Mouse (Mus musculus): ENCODE measurements around the gene Cntf.
A peak's percentile ranks its signal among the peaks of the same experiment; 100 is the strongest.
"Not testable (repeated sequence)": the region's sequence is repeated elsewhere in the genome, so short reads cannot be mapped to it uniquely, and the experiment has no call there.

Gene Cntf

GRCm38 (mm10) chr19:12762212-12763130 lies 3.0 kb downstream of the Cntf start:
- no peak for DNase-seq

GRCm38 (mm10) chr19:12759656-12760055 lies 5.8 kb downstream of the Cntf start:
- DNase-seq = no peak

- DNase-seq = no peak
Observed at GRCm38 (mm10) chr19:12758936-12759478, 6.4 kb downstream of the Cntf start.

GRCm38 (mm10) chr19:12756286-12756685 lies 9.1 kb downstream of the Cntf start:
- DNase-seq = no peak

GRCm38 (mm10) chr19:12731950-12732349 lies 33.5 kb downstream of the Cntf start:
- no peak for DNase-seq

- DNase-seq = no peak
Observed at GRCm38 (mm10) chr19:12731036-12731435, 34.4 kb downstream of the Cntf start.

GRCm38 (mm10) chr19:12725851-12726250 lies 39.6 kb downstream of the Cntf start:
- DNase-seq = no peak

- peak; percentile 20 for DNase-seq
Observed at GRCm38 (mm10) chr19:12722308-12722707, 43.1 kb downstream of the Cntf start.

- not testable (repeated sequence) for DNase-seq
Observed at GRCm38 (mm10) chr19:12721596-12721995, 43.8 kb downstream of the Cntf start.

GRCm38 (mm10) chr19:12720919-12721318 lies 44.5 kb downstream of the Cntf start:
- not testable (repeated sequence) for DNase-seq

- DNase-seq = no peak
Observed at GRCm38 (mm10) chr19:12720463-12720862, 45.0 kb downstream of the Cntf start.

- no peak for DNase-seq
Observed at GRCm38 (mm10) chr19:12719189-12719588, 46.2 kb downstream of the Cntf start.
